Mouse (Mus musculus) kidney, postnatal 25 days (tissue): ENCODE results near the gene Cux1.

Experiments used
- DNase-seq, 2 experiments: peaks; one replicate each; pipeline ENCODE4 v3.0.0; 2021; ENCODE audit warnings: mixed read lengths in 2 of 2

Gene Cux1

GRCm38 (mm10) chr5:136566812-136567175, 496 bp downstream of the Cux1 start:
- no peak for DNase-seq

DNA sequence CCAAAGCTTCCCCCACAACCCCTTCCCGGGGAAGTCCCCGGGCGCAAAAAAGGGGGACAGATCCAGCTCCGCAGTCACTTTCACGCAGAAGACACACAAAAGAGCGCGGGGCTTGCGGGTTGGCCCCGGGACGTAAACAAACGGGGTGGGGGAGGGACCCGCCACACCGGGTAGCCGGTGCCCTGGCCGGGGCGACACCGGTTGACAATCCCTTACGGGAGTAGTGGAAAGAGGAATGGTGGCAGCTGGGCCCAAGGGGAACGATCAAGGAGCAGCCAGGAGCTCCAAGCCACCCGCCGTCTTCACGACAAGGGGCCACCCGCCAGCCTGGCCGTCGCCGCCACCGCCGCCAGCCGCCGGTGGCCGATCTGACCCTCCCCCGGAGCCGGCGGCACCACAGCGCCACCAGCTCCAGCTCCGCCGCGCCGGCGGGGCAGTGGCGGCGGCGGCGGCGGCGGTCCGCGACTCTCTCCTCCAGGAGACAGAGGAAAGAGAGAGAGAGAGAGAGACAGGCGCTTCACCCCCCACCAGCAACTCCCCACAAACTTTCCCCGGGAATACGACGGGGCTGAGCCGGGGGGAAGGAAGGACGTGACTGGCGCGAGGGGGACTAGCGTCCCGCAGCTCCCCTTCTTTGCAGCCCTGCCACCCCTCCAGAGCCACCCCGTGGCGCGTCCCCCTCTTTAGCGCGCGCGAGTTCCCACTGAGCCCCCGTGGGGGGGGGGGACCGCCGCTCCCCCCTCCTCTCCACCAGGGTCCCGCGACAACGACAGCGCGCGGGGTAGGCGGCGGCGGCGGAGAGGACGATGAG, 1.1 kb downstream of the Cux1 start:
- peak; percentile 60 to 85 for DNase-seq

DNA sequence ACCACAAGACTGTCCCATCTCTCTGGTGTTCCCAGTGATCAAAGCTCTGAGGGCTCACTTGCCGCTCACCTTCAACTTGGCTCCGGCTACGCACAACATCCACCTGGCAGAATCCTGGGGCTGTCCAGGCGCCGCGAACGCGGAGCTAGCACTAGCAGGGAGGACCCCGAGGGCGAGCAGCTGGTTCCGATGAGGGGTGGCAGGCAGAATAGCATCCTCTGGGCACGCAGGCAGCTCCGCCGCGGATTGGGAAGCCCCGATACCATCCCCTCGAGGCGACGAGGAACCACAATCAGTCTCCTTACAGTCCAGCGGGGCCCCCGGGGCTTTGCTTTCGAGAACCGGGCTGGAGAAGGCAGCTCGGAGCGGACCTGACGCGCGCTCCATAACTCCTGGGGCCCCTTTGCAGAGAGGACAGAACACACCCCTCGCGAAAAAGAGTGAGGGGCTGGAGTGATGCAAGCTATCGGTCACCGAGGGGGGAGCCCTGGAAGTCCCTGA, 1.9 kb downstream of the Cux1 start:
- DNase-seq, result peak; percentile 47 to 65

DNA sequence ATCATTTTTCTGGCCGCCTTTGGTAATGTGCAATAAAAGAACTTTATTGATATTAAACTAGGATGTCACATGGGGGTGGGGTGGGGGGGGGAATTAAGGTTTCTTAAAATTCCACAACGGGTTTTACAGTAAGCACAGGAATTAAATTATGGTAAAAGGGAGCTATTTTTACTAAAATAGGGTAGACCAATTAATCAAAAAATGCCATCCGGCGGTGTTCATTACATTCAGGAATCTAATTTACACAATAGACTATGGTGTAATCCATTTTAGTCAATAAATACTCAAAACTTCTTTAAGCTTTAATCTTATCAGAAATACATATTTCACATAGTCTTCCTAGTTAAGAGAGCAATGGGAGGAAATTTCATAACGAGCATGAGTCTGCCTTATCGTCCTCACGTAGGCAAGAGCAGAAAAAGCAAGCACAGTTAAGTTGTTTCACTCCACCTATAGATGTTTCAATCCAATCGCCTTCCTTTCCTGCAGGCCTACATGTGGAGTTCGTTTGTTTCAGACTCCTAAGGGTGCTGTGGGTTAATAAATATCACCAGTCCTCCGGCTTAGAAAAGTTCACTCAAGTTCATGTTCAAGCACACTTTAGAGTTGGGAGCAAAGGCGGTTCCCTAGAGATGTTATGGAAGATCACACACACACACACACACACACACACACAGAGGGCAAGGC, 2.5 kb downstream of the Cux1 start:
- no peak for DNase-seq

- DNase-seq, result no peak
These were observed 3.3 kb downstream of the Cux1 start for GRCm38 (mm10) chr5:136563996-136564395.

- DNase-seq, result no peak
These were observed 4.2 kb downstream of the Cux1 start for GRCm38 (mm10) chr5:136563104-136563503.

- no peak for DNase-seq
These were observed 5.1 kb downstream of the Cux1 start for GRCm38 (mm10) chr5:136562212-136562611.

GRCm38 (mm10) chr5:136561641-136562040, 5.6 kb downstream of the Cux1 start:
- DNase-seq, result no peak

DNA sequence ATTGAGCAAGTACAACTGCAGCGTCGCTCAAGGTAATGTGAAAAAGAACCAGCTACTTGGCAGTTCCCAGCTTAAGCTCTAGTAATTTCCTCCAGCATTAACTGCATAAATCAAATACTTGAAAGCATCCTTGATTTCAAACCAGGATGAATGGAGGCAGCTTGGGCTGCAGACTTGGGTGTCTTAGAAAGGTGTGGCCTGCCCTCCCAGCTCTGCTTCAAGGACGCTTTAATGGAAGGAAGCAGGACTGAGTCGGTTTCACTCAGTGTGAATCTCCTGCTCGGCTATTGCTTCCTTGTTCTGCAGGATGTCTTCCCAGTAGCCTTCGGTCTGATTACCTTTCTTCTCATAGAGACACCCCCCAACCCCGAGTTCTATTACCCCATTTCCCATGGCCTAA, 6.6 kb downstream of the Cux1 start:
- no peak for DNase-seq

DNA sequence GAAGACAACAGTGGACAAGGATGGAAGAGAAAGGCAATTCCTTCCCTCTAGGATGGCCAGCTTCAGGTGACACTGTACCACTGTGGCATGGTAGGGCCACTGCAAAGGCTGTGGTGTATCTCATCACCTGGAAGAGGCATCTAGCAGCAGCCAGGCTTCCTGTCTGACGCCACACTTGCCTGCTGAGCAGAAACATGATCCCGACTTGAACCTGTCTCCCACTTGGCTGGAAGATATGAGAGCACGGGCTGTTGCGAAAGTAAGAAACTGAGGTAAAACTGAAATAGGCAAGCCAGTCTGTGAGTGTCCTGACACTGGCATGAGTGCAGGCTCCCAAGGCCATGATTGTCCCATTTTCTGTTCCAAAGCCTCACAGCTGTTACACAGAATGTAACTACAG, 9.8 kb downstream of the Cux1 start:
- DNase-seq, result no peak

- peak; percentile 22 to 61 for DNase-seq
These were observed 10.7 kb downstream of the Cux1 start for GRCm38 (mm10) chr5:136556328-136557262.

DNA sequence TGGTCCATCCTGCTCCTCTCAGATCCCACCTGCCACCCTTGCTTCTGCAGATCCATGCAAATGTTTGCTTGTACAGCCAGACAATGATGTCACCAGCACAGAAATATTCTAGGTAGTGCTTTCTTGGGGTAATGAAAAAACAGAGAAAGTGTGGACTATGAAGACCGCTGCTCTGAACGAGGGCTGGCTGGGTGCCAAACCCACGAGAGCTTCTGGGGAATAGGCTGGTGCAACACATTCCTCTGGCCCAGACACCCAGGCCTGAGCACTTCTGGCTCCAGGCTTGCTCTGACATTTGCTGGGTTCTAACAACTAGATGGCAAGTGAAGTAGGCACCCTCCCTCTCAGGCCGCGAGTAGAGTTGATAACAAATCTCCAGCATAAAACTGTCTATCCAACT, 11.6 kb downstream of the Cux1 start:
- DNase-seq, result peak; percentile 87 to 88

- no peak for DNase-seq
These were observed 14.5 kb downstream of the Cux1 start for GRCm38 (mm10) chr5:136552832-136553231.

- DNase-seq, result no peak
These were observed 15.2 kb downstream of the Cux1 start for GRCm38 (mm10) chr5:136552093-136552492.

DNA sequence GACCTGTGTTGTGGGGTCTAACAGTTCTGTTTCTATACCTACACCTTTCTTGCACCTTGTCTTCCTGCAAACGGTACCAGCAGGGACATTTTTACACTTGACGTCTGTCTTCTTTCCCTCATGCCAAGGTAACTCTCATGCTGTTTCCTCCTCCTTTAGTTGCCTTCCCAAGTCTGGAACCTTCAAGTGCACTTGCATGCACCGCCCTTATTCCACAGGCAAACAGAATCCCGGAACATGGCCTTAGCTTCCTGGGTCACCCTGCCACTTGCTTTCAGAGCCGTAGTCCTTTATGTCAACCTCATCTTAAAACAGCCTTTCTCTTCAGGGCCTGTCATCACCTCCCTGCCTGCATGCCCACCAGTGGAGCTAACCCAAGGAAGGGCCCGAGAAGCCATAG, 15.7 kb downstream of the Cux1 start:
- DNase-seq, result no peak

DNA sequence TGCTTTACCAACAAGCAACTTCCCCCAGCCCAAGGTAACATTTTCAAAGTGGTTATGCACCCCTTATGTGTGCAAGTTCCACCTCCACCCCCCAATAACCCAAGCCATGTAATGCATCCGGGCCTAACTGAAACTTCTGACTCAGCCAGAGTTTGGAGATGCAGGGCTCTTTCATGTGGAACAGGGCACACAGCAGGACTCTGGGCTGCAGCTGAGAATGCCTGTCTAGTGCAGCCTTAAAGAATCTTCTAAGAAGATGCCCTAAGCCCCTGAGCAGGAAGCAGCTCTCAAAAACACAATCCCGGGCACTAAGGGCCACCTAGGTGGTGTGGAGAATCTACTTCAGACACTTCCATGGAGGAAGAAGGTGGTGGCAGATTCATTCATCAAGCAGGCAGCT, 16.6 kb downstream of the Cux1 start:
- DNase-seq, result no peak

GRCm38 (mm10) chr5:136548776-136549175, 18.5 kb downstream of the Cux1 start:
- no peak for DNase-seq

DNA sequence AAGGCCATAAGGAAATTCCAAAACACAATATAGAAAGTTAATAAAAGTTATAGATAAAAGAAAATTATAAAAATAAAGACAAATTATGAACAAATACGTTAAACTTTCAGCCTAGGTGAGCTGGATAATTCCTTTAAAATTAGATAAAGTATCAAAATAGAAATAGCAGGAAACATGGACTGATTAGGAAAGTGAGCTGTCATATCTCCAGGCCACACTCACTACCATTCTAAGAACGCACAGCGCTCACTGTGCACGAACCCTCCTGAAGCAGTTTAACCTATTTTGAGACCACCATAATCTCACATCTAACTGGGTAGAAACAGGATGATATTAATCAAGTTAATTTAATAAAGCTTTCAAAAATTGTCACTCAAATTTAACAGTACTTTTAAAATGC, 22.2 kb downstream of the Cux1 start:
- no peak for DNase-seq

DNA sequence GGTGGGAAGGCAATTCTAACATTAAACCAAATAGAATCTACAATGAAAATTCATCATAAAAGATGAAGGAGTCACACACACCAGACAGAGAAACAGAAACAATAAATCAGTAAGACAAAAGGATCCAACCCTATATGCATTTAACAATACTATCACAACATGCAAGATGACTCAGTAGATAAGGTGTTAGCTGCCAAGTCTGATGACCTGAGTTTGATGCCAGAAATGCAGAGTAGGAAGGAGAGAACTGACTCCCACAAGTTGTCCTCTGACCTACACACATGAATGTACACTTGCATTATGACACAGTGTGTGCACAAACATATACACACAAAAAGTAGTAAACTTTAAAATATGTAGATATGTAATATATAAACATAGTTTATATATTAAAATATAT, 24.1 kb downstream of the Cux1 start:
- DNase-seq, result no peak

DNA sequence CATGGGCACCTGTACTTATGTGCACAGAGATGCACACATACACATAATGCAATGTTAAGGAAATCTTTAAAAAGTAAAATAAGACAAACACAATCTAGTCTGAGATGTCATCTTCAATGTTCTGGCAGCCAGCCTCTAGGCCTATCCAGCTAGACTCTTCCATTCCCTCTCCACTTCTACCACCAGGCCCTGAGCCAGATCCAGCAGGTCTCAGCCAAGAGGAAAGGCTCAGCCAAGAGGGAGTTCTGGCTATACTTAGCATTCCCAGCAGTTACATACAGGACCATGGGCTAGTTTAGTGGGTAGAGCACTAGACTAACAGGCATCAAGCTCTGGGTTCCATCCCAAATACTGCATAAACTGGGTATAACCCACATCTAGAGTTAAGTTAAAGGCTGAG, 26.3 kb downstream of the Cux1 start:
- DNase-seq, result peak; percentile 50 to 60

DNA sequence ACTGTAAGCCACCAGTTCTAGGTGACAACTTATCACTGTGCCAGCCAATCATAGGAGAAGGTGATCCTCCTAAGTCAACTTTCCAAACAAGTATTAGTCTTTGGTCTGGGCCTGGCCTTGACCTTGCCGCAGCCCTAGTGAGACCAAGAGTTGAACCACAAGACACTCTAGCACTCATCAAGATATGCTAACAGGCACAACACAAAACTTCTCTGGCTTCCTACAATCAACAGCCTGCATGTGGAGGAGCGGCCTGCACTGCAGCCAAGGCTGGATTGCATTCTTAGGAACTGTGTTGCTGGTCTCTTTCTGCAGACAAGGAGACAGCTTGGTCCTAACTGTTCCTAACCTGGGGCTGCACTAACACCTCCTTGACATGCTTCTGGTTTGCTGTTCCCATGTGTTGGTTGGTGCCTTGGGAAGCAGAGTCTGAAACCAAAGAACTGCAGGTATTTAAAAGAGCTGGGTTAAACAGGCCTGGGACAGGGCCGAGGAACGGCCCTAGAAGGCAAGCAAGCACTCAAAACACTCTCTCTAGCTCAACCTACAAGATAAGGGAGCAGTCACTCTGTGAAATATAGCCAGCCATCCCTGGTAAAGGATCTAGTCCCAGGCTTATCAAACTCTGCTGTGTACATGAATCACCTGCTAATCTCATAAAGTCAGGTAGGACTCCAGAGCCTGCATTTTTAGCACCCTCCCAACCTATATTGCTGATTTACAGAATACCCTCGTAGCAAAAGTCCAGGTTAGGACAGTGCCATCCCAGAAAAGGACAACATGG, 27.0 kb downstream of the Cux1 start:
- no peak for DNase-seq

DNA sequence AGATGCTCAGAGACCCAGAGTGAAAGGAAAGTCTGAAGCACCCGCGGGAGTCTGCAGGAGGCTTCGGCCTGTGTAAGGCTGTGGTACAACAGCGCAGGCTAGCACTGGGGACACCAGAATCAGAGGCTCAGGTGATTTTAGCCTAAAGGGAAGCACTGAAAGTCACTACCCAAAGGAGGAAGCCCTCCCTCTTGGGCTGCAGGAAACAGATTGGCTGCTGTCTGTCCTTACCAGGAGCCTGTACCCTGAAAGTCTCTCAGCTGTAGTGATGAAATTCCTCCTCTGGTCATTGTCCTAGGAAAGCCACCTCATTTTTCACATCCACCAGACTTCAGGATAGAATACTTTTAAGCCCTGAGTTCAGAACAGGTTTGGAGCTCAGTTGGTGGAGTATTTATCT, 30.5 kb downstream of the Cux1 start:
- no peak for DNase-seq
